Mouse (Mus musculus): Measurements from ENCODE around the gene Slc16a2. TPM values are rescaled to one million over a fixed set of nuclear protein-coding genes. Genes with fewer than 3 reads are reported as not detected.

Gene Slc16a2
- polyA plus RNA-seq, 1 experiment from 2014 or later, result 13.2 TPM

DNA sequence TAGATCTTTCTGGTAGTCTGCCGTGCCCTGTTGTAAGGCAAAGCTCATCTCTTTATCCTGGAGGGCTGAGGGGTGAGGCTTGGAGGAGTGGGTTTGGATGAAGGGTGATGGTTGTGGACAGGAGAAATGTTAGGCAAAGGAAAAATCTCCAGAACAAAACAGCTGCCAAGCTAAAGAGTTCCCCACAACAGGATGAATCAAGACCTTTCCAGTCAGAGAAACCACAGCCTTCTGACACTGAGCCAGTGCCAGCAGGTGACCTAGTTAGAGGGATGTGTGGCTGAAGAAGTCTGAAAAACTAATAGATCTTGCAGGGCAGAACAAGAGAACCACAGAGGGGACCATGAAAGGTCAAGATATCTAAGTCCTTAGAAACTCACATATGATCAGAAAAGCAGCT is 24.8 kb downstream of the Slc16a2 start:
- H3K27ac ChIP-seq, result no peak overlapping the region
- peaks cover 71% of the 10 kb centered on the region for H3K27me3 ChIP-seq
- no peaks in the 10 kb centered on the region for H3K9me3 ChIP-seq (replicated peaks)
- no peak overlapping the region for H3K9ac ChIP-seq
- H3K36me3 ChIP-seq, result no peaks in the 10 kb centered on the region
- H3K4me3 ChIP-seq (replicated peaks), result no peak overlapping the region
- WGBS, result 88% methylated on average over 1 of the region's 1 CpGs
- no peaks in the 10 kb centered on the region for H3K4me1 ChIP-seq
- ATAC-seq (replicated peaks; ENCODE audit: low FRiP score), result no peak
- H3K4me2 ChIP-seq, result no peak overlapping the region

GRCm38 (mm10) chrX:103795506-103795905 is 26.3 kb downstream of the Slc16a2 start:
- H3K27ac ChIP-seq, result no peak overlapping the region
- H3K9me3 ChIP-seq (replicated peaks), result no peaks in the 10 kb centered on the region
- no peak for ATAC-seq (replicated peaks; ENCODE audit: low FRiP score)
- no peaks in the 10 kb centered on the region for H3K4me1 ChIP-seq
- H3K4me3 ChIP-seq (replicated peaks), result no peak overlapping the region
- no peak overlapping the region for H3K4me2 ChIP-seq
- H3K36me3 ChIP-seq, result no peaks in the 10 kb centered on the region
- 67% methylated on average over 5 of the region's 5 CpGs for WGBS
- no peak overlapping the region for H3K9ac ChIP-seq
- peaks cover 84% of the 10 kb centered on the region for H3K27me3 ChIP-seq

- 93% methylated on average over 2 of the region's 2 CpGs for WGBS
- no peak for ATAC-seq (replicated peaks; ENCODE audit: low FRiP score)
- Histone ChIP-seq H3K9me3 (replicated peaks) (no peaks in the 10 kb centered on the region), H3K4me3 (replicated peaks) (no peak overlapping the region), H3K36me3 (no peaks in the 10 kb centered on the region), H3K4me1 (no peaks in the 10 kb centered on the region), H3K27me3 (peaks cover 52% of the 10 kb centered on the region), H3K9ac (no peak overlapping the region), H3K4me2 (no peak overlapping the region), H3K27ac (no peak overlapping the region)
Observed at GRCm38 (mm10) chrX:103791329-103791728, 30.5 kb downstream of the Slc16a2 start.

GRCm38 (mm10) chrX:103785681-103786080 is 36.1 kb downstream of the Slc16a2 start:
- H3K9ac ChIP-seq, result no peak overlapping the region
- no peak for ATAC-seq (replicated peaks; ENCODE audit: low FRiP score)
- no peak overlapping the region for H3K4me3 ChIP-seq (replicated peaks)
- no peaks in the 10 kb centered on the region for H3K9me3 ChIP-seq (replicated peaks)
- no peak overlapping the region for H3K4me2 ChIP-seq
- 68% methylated on average over 2 of the region's 2 CpGs for WGBS
- H3K27ac ChIP-seq, result no peak overlapping the region
- no peaks in the 10 kb centered on the region for H3K4me1 ChIP-seq
- H3K36me3 ChIP-seq, result no peaks in the 10 kb centered on the region
- peaks cover 30% of the 10 kb centered on the region for H3K27me3 ChIP-seq

DNA sequence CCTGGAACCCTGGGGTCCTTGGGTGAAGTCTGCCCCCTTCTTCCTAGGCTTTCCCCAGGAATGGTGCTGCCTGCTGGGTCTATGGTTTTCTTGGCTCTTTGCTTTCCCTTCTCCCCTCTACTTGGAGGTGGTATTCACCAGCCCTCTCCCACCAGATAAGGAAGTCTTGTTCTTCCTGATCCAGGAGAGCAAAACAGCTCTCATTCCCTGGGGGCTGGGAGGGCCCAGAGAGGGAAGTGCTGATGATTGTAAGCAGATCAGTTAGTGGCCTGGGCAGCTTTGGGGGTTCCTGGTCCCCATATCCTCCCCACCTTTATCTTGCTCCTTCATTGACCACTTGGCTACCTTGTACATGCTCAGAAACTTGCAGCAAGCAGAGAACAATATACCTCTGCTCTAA is 45.4 kb downstream of the Slc16a2 start:
- no peaks in the 10 kb centered on the region for H3K9me3 ChIP-seq (replicated peaks)
- no peak overlapping the region for H3K4me3 ChIP-seq (replicated peaks)
- peaks cover 56% of the 10 kb centered on the region for H3K27me3 ChIP-seq
- H3K27ac ChIP-seq, result no peak overlapping the region
- H3K36me3 ChIP-seq, result no peaks in the 10 kb centered on the region
- H3K4me1 ChIP-seq, result no peaks in the 10 kb centered on the region
- no peak overlapping the region for H3K9ac ChIP-seq
- no peak overlapping the region for H3K4me2 ChIP-seq
- ATAC-seq (replicated peaks; ENCODE audit: low FRiP score), result no peak

DNA sequence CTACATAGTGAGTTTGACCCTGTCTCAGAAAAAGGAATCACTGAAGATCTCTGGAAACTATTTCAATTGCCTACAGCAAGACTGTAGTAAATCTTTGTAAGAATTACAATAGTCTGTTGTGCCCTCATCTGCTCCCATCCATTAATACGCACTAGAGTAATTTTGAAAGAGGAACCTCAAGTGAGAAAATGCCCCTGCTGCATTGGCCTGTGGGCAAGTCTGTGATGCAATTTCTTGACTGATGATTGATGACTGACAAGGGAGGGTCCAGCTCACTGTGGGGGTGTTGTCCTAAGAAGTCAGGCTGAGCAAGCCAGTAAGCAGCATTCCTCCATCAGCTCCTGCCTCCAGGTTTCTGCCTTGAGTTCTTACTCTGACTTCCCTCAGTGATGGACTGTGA is 75.6 kb downstream of the Slc16a2 start:
- WGBS, result 91% methylated on average over 1 of the region's 1 CpGs

DNA sequence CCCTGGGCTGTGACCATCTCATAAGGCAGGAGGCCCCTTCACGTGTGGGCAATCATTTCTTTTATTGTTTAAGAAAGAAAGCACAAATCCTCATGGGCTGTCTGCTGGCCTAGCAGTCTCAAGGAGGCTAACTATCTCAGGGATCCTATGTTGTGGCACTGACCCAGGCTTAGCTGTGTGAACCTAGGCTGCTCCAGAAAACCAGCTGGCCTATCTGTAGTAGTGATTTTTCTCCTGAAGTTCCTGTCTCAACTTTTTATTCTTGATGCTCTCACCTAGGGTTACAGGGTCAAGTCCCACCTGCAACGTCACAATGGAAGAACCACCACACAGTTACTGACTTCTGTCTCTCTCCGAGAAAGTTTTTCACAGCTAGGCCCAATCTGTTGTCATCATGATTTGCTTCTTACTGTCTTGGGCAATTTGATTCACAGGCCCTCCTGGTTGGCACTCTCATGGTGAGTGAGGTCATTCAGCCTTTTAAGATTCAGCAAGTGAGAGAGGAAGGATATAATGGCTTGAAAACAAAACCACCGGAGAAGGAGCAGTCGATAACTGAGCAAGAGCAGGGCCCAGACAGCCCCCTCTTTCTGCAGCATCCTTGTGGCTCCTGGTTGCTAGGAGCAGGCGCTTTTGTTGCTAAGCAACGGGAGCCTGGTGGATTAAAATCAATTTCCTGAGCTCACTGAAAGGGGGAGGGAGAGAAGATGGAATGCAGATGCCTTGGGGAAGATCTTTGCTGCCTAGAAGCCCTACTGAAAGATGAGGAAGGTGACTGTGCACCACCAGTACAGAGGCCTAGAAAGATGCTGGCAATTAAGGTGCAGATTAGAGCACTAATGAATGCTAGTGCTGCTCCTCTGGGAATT is 77.4 kb downstream of the Slc16a2 start:
- WGBS, result 68% methylated on average over 7 of the region's 7 CpGs
- ATAC-seq (replicated peaks; ENCODE audit: low FRiP score), result no peak

More for the DNA sequence above, 75.6 kb downstream of the Slc16a2 start:
- no peaks in the 10 kb centered on the region for H3K36me3 ChIP-seq
- H3K27me3 ChIP-seq, result peaks cover 48% of the 10 kb centered on the region
- no peak overlapping the region for H3K4me2 ChIP-seq
- no peak overlapping the region for H3K4me3 ChIP-seq (replicated peaks)
- no peak overlapping the region for H3K27ac ChIP-seq
- no peak overlapping the region for H3K9ac ChIP-seq
- ATAC-seq (replicated peaks; ENCODE audit: low FRiP score), result no peak
- no peaks in the 10 kb centered on the region; the same call in 1 of the 2 replicates for H3K4me1 ChIP-seq
- H3K9me3 ChIP-seq (replicated peaks), result no peaks in the 10 kb centered on the region

DNA sequence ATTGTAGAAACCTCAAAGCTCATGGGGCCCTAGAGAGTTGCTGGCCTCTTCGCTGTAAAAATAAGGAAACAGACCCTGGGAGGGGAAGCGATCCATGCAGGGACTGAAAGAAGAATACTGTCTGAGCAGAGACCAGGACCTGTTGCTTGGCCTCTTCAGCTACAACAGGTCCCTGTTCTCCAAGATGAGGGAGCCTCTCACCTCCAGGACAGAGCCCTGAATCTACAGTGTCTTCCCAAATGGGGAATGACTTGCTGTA is 79.8 kb downstream of the Slc16a2 start:
- ATAC-seq (replicated peaks; ENCODE audit: low FRiP score), result no peak
- 44% methylated on average over 2 of the region's 2 CpGs for whole genome bisulfite sequencing
- Histone ChIP-seq H3K9me3 (replicated peaks) (no peaks in the 10 kb centered on the region), H3K4me2 (no peak overlapping the region), H3K27ac (peak overlapping the region; percentile 51), H3K9ac (no peak overlapping the region), H3K36me3 (no peaks in the 10 kb centered on the region), H3K27me3 (peaks cover 74% of the 10 kb centered on the region), H3K4me3 (replicated peaks) (no peak overlapping the region), H3K4me1 (no peaks in the 10 kb centered on the region; the same call in 1 of the 2 replicates)

More for the DNA sequence above, 77.4 kb downstream of the Slc16a2 start:
- Histone ChIP-seq H3K4me3 (replicated peaks) (no peak overlapping the region), H3K36me3 (no peaks in the 10 kb centered on the region), H3K4me2 (no peak overlapping the region), H3K4me1 (no peaks in the 10 kb centered on the region; the same call in 1 of the 2 replicates), H3K27ac (no peak overlapping the region), H3K9me3 (replicated peaks) (no peaks in the 10 kb centered on the region), H3K9ac (no peak overlapping the region), H3K27me3 (peaks cover 62% of the 10 kb centered on the region)

DNA sequence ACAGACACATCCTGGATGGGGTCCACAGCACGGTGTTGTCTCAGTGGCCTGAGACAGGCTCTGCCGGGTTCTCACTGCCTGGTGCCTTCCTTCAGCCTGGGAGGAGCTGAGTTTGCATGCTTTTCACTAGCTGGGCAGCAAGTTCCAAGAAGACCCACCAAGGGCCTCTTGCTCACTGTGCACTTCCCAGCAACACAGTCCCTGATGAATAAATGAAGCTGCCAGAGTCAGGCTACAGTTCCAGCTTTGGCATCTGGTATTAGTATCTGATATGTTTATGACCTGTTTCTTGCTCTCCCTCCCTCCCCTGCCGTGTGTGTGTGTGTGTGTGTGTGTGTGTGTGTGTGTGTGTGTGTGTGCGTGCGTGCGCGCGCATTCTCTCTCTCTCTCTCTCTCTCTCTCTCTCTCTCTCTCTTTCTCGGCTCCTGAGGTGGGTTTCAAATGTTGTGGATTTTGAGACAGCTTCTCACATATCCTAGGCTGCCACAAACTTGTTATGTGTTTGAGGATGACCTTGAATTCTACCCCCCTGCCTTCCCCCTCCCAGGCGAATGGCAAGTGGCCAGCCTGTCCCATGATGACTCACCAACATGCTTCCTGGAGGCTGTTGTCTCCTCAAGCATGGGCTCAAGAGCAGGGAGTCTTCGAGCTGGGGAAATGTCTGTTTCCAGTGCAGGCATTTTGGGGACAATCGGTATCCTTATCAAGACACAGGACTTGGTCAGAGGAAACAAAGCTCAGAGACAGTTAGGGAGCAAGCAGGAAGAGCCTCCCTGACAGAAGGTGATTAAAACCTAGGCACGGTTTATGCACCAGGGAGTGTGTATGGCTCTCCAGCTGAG is 80.3 kb downstream of the Slc16a2 start:
- Histone ChIP-seq H3K9me3 (replicated peaks) (no peaks in the 10 kb centered on the region), H3K4me1 (no peaks in the 10 kb centered on the region; the same call in 1 of the 2 replicates), H3K9ac (no peak overlapping the region), H3K4me2 (no peak overlapping the region), H3K36me3 (no peaks in the 10 kb centered on the region), H3K27ac (peak overlapping the region; percentile 51), H3K27me3 (peaks cover 72% of the 10 kb centered on the region), H3K4me3 (replicated peaks) (no peak overlapping the region)
- WGBS, result 47% methylated on average over 12 of the region's 13 CpGs
- no peak; the same call in 1 of the 2 replicates for ATAC-seq (replicated peaks; ENCODE audit: low FRiP score)

- Histone ChIP-seq H3K4me1 (no peaks in the 10 kb centered on the region), H3K27me3 (peaks cover 82% of the 10 kb centered on the region), H3K4me3 (replicated peaks) (no peak overlapping the region), H3K9me3 (replicated peaks) (no peaks in the 10 kb centered on the region), H3K4me2 (no peak overlapping the region), H3K9ac (no peak overlapping the region), H3K36me3 (no peaks in the 10 kb centered on the region), H3K27ac (no peak overlapping the region)
- ATAC-seq (replicated peaks; ENCODE audit: low FRiP score), result no peak
- 82% methylated on average over 7 of the region's 7 CpGs for WGBS
Observed at GRCm38 (mm10) chrX:103734041-103734625, 87.7 kb downstream of the Slc16a2 start.

DNA sequence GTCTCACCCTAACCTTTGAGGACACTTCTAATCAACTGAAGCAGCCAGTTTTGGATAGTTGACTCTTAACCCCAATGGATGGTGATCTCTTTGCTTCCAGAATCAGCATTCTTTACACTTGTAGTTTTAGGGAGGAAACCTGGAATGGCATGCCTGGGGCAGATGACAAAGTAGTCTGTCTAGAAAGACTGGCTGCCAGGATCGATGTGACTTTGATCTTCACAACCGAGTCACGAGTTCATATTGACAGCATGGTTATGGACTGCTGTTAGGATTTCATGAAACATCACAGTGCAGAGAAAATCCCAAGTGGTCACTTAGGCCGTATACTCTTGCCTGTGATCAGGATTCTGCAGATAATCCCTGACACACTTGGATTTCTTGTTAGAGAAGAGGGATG is 88.7 kb downstream of the Slc16a2 start:
- 78% methylated on average over 4 of the region's 4 CpGs for WGBS
- no peak for ATAC-seq (replicated peaks; ENCODE audit: low FRiP score)
- no peak overlapping the region for H3K4me3 ChIP-seq (replicated peaks)

More for the DNA sequence above, 88.7 kb downstream of the Slc16a2 start:
- Histone ChIP-seq H3K27ac (no peak overlapping the region), H3K27me3 (peaks cover 74% of the 10 kb centered on the region), H3K9ac (no peak overlapping the region), H3K9me3 (replicated peaks) (no peaks in the 10 kb centered on the region), H3K4me1 (no peaks in the 10 kb centered on the region), H3K4me2 (no peak overlapping the region), H3K36me3 (no peaks in the 10 kb centered on the region)

Data from kidney, embryonic 15.5 days (tissue).